Mouse (Mus musculus) thymus, adult 2 months (tissue): ENCODE data around the gene Osbpl3.

Experiments
- CTCF ChIP-seq: fragments of 200-500 bp; IDR thresholded peaks from 2 replicates; pipeline ENCODE4 v1.5.1; 2012; ENCODE audit warnings: mild to moderate bottlenecking, control low read depth, low read length, moderate library complexity, borderline replicate concordance; ENCODE audit not compliant: control insufficient read depth, poor library complexity, insufficient read depth; ENCODE audit errors: extremely low read depth
- POLR2A ChIP-seq: fragments of 200-500 bp; IDR thresholded peaks from 2 replicates; pipeline ENCODE4 v1.6.1; 2012; ENCODE audit warnings: mild to moderate bottlenecking, low read length, control low read depth, moderate library complexity; ENCODE audit not compliant: control insufficient read depth, poor library complexity, insufficient read depth; ENCODE audit errors: extremely low read depth

DNA sequence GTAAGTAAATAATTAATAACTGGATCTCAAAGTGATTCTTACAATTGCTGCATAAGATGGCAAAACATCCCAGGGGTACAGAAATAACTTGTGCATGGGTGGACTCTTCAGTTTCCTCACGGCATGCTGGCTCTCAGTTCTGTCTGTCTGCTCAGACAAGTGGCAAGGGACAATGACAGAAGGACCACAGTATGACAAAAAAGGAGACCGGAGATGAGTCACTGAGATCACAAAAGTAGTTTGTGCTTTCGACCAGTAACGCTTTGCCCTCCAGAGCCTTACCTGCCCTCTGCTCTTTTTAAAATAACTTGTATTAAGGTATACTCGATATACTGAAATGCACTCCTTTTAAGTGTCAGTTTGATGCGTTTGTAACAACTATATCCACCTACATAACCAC is 55.8 kb downstream of the Osbpl3 start:
- TF ChIP-seq CTCF (no peak), POLR2A (no peak)
